Mouse (Mus musculus) cerebellum, adult 2 months (tissue): ENCODE measurements around the gene Lcn6.

Experiments
- CTCF ChIP-seq: fragments of 200-500 bp; IDR thresholded peaks from 2 replicates; pipeline ENCODE4 v1.5.1; 2011; ENCODE audit warnings: low read depth, mild to moderate bottlenecking, control low read depth, low read length, moderate library complexity, borderline replicate concordance; ENCODE audit not compliant: insufficient read depth
- POLR2A ChIP-seq: fragments of 200-500 bp; IDR thresholded peaks from 2 replicates; pipeline ENCODE4 v1.6.1; 2011; ENCODE audit warnings: low read length, control low read depth, borderline replicate concordance; ENCODE audit not compliant: insufficient read depth

- TF ChIP-seq POLR2A = no peak
- no peak for TF ChIP-seq CTCF
Observed at GRCm38 (mm10) chr2:25703706-25704105, 27.1 kb downstream of the Lcn6 start.
